Mouse (Mus musculus) spleen, embryonic (tissue): Measurements from ENCODE around the gene Olfr484.

Experiments
- CTCF ChIA-PET: fragments of 350-600 bp; sonication (Branson Sonifier 250); formaldehyde crosslinking; loops from one replicate; lab custom pipeline; 2022; lab: Charles Lee

Olfr484 gene

DNA sequence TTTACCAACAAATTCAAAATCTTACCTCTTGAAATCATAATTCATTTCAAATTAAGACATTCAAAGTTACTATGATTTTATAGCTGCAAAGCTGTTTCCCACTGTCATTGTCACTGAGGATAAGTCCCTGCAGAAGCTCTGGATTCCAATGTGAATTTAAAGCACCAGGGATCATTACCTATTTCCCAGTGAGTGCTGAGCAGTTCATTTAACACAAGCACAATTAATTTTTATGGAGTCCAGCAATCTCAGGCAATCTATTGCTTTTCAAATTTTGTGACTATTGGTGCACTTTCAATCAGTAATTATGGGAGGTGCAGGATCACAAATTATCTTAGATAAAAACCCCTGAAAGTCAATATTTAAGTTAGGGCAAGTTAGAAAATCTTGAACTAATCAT, at the start of gene Olfr484:
Gene Olfr484, minus strand, starts transcription at position 101 of the 400 bp plus-strand sequence.
- CTCF ChIA-PET = no interaction called here

DNA sequence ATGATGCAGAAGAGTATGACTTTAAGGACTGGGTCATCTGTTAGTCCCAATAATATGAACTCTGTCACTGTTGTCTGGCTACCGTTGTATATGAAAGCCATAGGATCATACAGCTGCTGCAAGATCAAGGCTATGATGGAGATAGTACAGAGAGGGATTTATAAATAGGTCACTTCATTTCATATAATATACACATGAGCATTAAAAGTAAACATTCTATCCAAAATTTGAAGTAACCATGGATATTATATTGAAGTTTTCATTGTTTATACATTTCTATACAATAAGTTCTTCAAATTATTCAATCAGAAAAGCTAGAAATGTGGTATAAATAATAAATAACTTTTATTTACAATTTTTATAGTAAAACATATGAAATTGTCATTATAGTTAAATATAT, 45.4 kb upstream of the Olfr484 start, which contains the start of gene Olfr486:
Gene Olfr486, minus strand, starts transcription at position 101 of the 400 bp plus-strand sequence.
- CTCF ChIA-PET = interaction anchor here (0.6 kb wide), 1 partner anchor 118 kb away, joined by 5 read pairs; no protein-coding TSS in a partner anchor

DNA sequence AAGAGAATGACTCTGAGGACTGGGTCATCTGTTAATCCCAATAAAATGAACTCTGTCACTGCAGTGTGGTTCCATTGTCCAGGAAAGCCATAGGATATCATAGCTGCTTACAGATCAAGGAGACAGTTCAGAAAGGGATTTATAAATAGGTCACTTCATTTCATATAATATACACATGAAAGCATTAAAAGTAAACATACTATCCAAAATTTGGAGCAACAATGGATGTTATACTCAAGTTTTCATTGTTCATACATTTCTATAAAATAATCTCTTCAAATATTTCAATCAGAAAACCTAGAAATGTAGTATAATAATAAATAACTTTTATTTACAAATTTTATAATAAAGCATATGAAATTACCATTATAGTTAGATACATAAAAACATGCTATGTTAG, 32.5 kb upstream of the Olfr484 start, which contains the start of gene Olfr485:
Gene Olfr485, minus strand, starts transcription at position 101 of the 400 bp plus-strand sequence.
- CTCF ChIA-PET = no interaction called here

DNA sequence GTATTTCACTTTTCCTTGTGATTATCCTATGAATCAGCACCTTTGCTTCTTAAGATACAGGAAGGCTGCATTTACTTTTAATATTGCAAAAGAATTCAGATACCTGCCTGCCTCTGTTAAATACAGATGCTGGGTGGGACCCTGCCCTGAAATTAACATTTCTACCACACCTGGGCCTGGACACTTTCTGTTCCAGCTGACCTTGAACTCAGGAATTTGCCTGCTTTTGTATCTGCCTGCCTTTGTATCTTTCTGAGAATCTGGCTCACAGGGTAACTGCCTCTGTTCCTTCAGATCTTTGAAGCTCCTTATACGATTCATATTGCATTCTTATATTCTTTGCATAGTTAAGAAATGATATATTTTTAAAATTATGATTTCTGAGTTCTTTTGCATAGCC, 5.8 kb downstream of the Olfr484 start:
- CTCF ChIA-PET = no interaction called here

DNA sequence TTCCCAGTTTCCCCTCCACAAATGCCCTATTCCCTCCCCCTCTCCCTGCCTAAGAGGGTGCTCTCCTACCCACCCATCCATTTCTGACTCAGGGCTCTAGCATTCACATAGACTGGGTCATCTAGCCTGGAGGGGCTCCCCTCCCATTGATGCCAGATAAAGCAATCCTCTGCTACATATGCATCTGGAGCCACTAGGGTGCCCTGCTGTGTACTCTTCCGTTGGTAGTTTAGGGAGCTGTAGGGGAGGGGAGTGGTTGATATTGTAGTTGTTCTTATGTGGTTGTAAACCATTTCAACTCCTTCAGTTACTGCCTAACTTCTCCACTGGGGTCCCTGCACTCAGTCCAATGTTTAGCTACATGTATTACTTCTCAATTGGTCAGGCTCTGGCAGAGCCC, 6.6 kb downstream of the Olfr484 start:
- CTCF ChIA-PET = no interaction called here

DNA sequence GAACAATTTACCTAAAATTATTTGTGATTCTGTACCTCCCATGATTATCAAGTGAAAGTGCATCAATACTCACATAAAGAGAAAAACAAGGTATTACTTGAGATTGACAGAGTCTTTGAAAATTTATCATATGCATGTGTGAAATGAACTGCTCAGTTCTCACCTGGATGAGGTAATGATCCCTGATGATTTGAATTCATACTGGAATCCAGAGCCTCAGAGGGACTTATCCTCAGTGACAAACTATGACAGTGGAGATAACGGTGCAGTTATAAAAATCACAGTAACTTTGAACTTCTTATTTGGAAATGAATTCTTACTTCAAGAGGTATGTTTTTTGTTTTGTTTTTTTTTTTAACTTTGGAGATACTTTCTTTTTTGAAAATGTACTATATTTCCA, 26.7 kb downstream of the Olfr484 start, which contains the start of gene Olfr483:
Gene Olfr483, plus strand, starts transcription at position 301 of the 400 bp plus-strand sequence.
- CTCF ChIA-PET = no interaction called here

DNA sequence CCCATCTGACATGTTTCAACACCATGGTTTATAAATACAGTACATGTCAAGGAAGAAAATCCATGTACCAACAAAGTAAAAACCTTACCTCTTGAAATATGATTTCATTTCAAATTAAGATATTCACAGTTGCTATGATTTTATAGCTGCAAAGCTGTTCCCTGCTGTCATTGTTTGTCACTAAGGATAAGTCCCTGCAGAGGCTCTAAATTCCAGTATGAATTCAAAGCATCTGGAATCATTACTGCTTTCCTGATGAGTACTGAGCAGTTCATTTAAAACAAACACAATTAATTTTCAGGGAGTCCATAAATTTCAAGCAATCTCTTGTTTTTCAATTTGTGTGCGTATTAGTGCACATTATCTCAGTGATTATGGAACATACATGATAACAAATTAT, 29.8 kb downstream of the Olfr484 start, which contains the start of gene Olfr482:
Gene Olfr482, minus strand, starts transcription at position 101 of the 400 bp plus-strand sequence.
- CTCF ChIA-PET = no interaction called here

DNA sequence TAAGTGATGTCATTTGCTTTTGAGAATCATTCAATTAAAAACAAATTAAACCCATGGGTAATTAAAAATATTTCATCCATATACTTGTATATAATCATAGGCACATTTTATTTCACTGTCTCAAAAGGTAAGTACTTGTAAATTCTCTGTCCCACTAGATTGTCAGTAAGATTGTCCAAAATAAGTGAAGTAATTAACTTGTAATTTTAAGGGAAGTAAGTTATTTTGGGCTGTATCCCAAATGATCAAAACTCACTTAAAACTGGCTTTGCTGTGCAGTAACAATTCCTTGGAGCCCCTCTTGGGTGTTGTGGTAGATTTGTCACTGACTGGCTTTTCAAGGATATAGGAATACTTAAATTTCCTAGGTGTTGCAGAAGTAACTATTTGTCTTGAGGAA, 47.7 kb downstream of the Olfr484 start, which contains the start of gene Olfr481:
Gene Olfr481, plus strand, starts transcription at position 301 of the 400 bp plus-strand sequence.
- CTCF ChIA-PET = no interaction called here
